ENCODE assay signal across 17 mouse cellular contexts in genomic region chr17:27778671-27779355, GRCm38 (mm10). TPM values are rescaled to one million over a fixed set of nuclear protein-coding genes. Genes with fewer than 3 reads are reported as not detected.
DNase-seq lines count a peak whose midpoint lies in the region; ATAC-seq and TF ChIP-seq lines count a peak whose summit lies in the region.
"Had no signal": no experiment of that assay in that cellular context is flagged by ENCODE, and none has a peak within 500 bp of the region (broad histone marks: within the 10 kb centered on the region; RNA-seq: fewer than 3 reads in every experiment).

No protein-coding gene starts in this region.

- H3K4me3 ChIP-seq in embryonic facial prominence, embryonic 15.5 days (replicated peaks): no peak overlapping the region
- peak overlapping the region in 1 of 2 experiments; percentile 12; a peak in 2 of 4 replicates for H3K4me3 ChIP-seq in liver, embryonic 14.5 days (ENCODE audit: insufficient read depth in 1 of 2, low read depth in 2 of 2, low read length in 2 of 2)
- H3K4me3 ChIP-seq in forebrain, embryonic 12.5 days (replicated peaks): no peak overlapping the region
- H3K4me3 ChIP-seq: hindbrain, embryonic 15.5 days; kidney, embryonic 15.5 days; midbrain, embryonic 13.5 days; neural tube, embryonic 12.5 days had no signal

- no peaks in the 10 kb centered on the region for H3K27me3 ChIP-seq in embryonic facial prominence, embryonic 15.5 days
- no peaks in the 10 kb centered on the region for H3K27me3 ChIP-seq in liver, embryonic 14.5 days (ENCODE audit: control insufficient read depth, insufficient read depth, low read length)
- no peaks in the 10 kb centered on the region for H3K27me3 ChIP-seq in forebrain, embryonic 12.5 days
- H3K27me3 ChIP-seq: hindbrain, embryonic 15.5 days; kidney, embryonic 15.5 days; midbrain, embryonic 13.5 days; neural tube, embryonic 12.5 days; Patski had no signal

- 0 out of 2 replicates have a peak overlapping the region, but pooled peaks have one; percentile 7 for H3K27ac ChIP-seq in embryonic facial prominence, embryonic 15.5 days (replicated peaks)
- peak overlapping the region; percentile 54 for H3K27ac ChIP-seq in liver, embryonic 14.5 days
- no peak overlapping the region for H3K27ac ChIP-seq in forebrain, embryonic 12.5 days
- H3K27ac ChIP-seq: hindbrain, embryonic 15.5 days; kidney, embryonic 15.5 days; midbrain, embryonic 13.5 days; neural tube, embryonic 12.5 days had no signal

- no peak for TF ChIP-seq CTCF in liver, embryonic 14.5 days (IDR thresholded peaks at IDR 0.05; ENCODE audit: low read depth)

- no peaks in the 10 kb centered on the region for H3K9me3 ChIP-seq in embryonic facial prominence, embryonic 15.5 days (replicated peaks)
- no peaks in the 10 kb centered on the region for H3K9me3 ChIP-seq in liver, embryonic 14.5 days (ENCODE audit: control insufficient read depth, low read length)
- no peaks in the 10 kb centered on the region for H3K9me3 ChIP-seq in forebrain, embryonic 12.5 days
- H3K9me3 ChIP-seq: hindbrain, embryonic 15.5 days; kidney, embryonic 15.5 days; midbrain, embryonic 13.5 days; neural tube, embryonic 12.5 days had no signal

- H3K36me3 ChIP-seq in embryonic facial prominence, embryonic 15.5 days: peaks cover 21% of the 10 kb centered on the region
- peaks cover 6% of the 10 kb centered on the region for H3K36me3 ChIP-seq in liver, embryonic 14.5 days (replicated peaks; ENCODE audit: control insufficient read depth, insufficient read depth, low read depth)
- peaks cover 17% of the 10 kb centered on the region for H3K36me3 ChIP-seq in forebrain, embryonic 12.5 days (replicated peaks)

- H3K9ac ChIP-seq in embryonic facial prominence, embryonic 15.5 days: no peak overlapping the region
- peak overlapping the region; percentile 62 for H3K9ac ChIP-seq in liver, embryonic 14.5 days (replicated peaks)
- H3K9ac ChIP-seq in forebrain, embryonic 12.5 days: no peak overlapping the region
- H3K9ac ChIP-seq: hindbrain, embryonic 15.5 days; kidney, embryonic 15.5 days; lung, embryonic 14.5 days; midbrain, embryonic 13.5 days; neural tube, embryonic 12.5 days had no signal

- 90% methylated on average over 9 of the region's 9 CpGs for WGBS in embryonic facial prominence, embryonic 15.5 days
- WGBS in liver, embryonic 14.5 days (ENCODE audit: insufficient replicate concordance): 60% methylated on average over 9 of the region's 9 CpGs
- whole genome bisulfite sequencing in forebrain, embryonic 12.5 days: 98% methylated on average over 9 of the region's 9 CpGs

- DNase-seq in lung, postnatal 36 days: peak; percentile 41
- no peak for DNase-seq in lung, postnatal 25 days (ENCODE audit: low spot score)
- DNase-seq in liver, embryonic 14.5 days (ENCODE audit: low read depth in 3 of 3, low spot score in 3 of 3): peak in 1 of 3 experiments; percentile 35
- peak; percentile 61 to 76 for DNase-seq in spleen, postnatal 4 days (ENCODE audit: low spot score in 2 of 2)
- no peak for DNase-seq in right cerebral cortex, adult 2 months (ENCODE audit: low spot score in 2 of 2)
- DNase-seq in left cerebral cortex, adult 8-10 months (ENCODE audit: low spot score in 2 of 2): no peak
- DNase-seq: adrenal gland, adult 8-10 months; layer of hippocampus, adult 9-11 months; lung, embryonic 14.5 days had no signal

- H3K4me2 ChIP-seq in embryonic facial prominence, embryonic 15.5 days (replicated peaks): no peak overlapping the region
- peak overlapping the region; percentile 42 for H3K4me2 ChIP-seq in liver, embryonic 14.5 days (ENCODE audit: low read depth)
- H3K4me2 ChIP-seq in forebrain, embryonic 12.5 days: no peak overlapping the region
- H3K4me2 ChIP-seq: hindbrain, embryonic 15.5 days; kidney, embryonic 15.5 days; lung, embryonic 14.5 days; midbrain, embryonic 13.5 days; neural tube, embryonic 12.5 days had no signal

- peak; percentile 26; the same call in 1 of the 2 replicates for TF ChIP-seq EP300 in liver, embryonic 14.5 days (IDR thresholded peaks at IDR 0.05; ENCODE audit: low read depth)

- no peaks in the 10 kb centered on the region for H3K4me1 ChIP-seq in embryonic facial prominence, embryonic 15.5 days
- H3K4me1 ChIP-seq in liver, embryonic 14.5 days (replicated peaks; ENCODE audit: control insufficient read depth in 2 of 2, insufficient read depth in 2 of 2, low read length in 1 of 2): peaks cover 39 to 44% of the 10 kb centered on the region in 2 experiments
- H3K4me1 ChIP-seq in forebrain, embryonic 12.5 days: no peaks in the 10 kb centered on the region
- H3K4me1 ChIP-seq: hindbrain, embryonic 15.5 days; midbrain, embryonic 13.5 days; neural tube, embryonic 12.5 days had no signal

- ATAC-seq in embryonic facial prominence, embryonic 15.5 days (ENCODE audit: insufficient number of reproducible peaks, low FRiP score, low TSS enrichment, low read depth): no peak
- peak; percentile 84 for ATAC-seq in liver, embryonic 14.5 days (ENCODE audit: insufficient read depth)
- ATAC-seq in forebrain, embryonic 12.5 days (ENCODE audit: low FRiP score): no peak
- ATAC-seq: midbrain, embryonic 13.5 days; Patski had no signal

RNA-seq across cellular contexts. Expression of gene D17Wsu92e, which starts 41.6 kb away (rescaled TPM):
- 18.2 and 20.6 TPM in 2 replicates for polyA plus RNA-seq in embryonic facial prominence, embryonic 15.5 days (2015; fragmentation: Nextera tagmentation; extraction: Ambion mirVana)
- 20.6 and 24.2 TPM in 2 replicates for polyA plus RNA-seq in liver, embryonic 14.5 days (2012; rRNA removed)
- polyA plus RNA-seq in liver, embryonic 14.5 days (2014; fragmentation: Nextera tagmentation; extraction: Ambion mirVana): 10.7 and 14.1 TPM in 2 replicates
- polyA plus RNA-seq in forebrain, embryonic 12.5 days (2016; fragmentation: Nextera tagmentation; extraction: Ambion mirVana): 11.1 and 11.4 TPM in 2 replicates
- 100 to 1,000 TPM; 203 to 227 (median 213) TPM for total RNA-seq in left cerebral cortex, adult 8-10 months (2022)

RNA-seq across cellular contexts. Expression of gene Spdef, which starts 50.1 kb away (rescaled TPM):
- 0.35 and 0.95 TPM in 2 replicates for polyA plus RNA-seq in embryonic facial prominence, embryonic 15.5 days (2015; fragmentation: Nextera tagmentation; extraction: Ambion mirVana)
- not detected in 2 replicates for polyA plus RNA-seq in liver, embryonic 14.5 days (2012; rRNA removed)
- polyA plus RNA-seq in liver, embryonic 14.5 days (2014; fragmentation: Nextera tagmentation; extraction: Ambion mirVana): not detected in 2 replicates
- polyA plus RNA-seq in forebrain, embryonic 12.5 days (2016; fragmentation: Nextera tagmentation; extraction: Ambion mirVana): 0.37 TPM in 1 of 2 replicates, not detected in the other
- 1 to 10 TPM in 1 of 4 experiments, under 1 TPM in 3; 0.35 to 1.4 (median 0.50) TPM for total RNA-seq in left cerebral cortex, adult 8-10 months (2022)
- total RNA-seq: heart, adult 8-10 months had no signal
- polyA plus RNA-seq: Patski had no signal

RNA-seq across cellular contexts. Expression of gene Snrpc, which starts 59.1 kb away (rescaled TPM):
- 271 and 285 TPM in 2 replicates for polyA plus RNA-seq in embryonic facial prominence, embryonic 15.5 days (2015; fragmentation: Nextera tagmentation; extraction: Ambion mirVana)
- 85.1 and 105 TPM in 2 replicates for polyA plus RNA-seq in liver, embryonic 14.5 days (2012; rRNA removed)
- polyA plus RNA-seq in liver, embryonic 14.5 days (2014; fragmentation: Nextera tagmentation; extraction: Ambion mirVana): 145 and 150 TPM in 2 replicates
- 367 and 371 TPM in 2 replicates for polyA plus RNA-seq in forebrain, embryonic 12.5 days (2016; fragmentation: Nextera tagmentation; extraction: Ambion mirVana)
- 10 to 100 TPM; 41.8 to 48.9 (median 42.4) TPM for total RNA-seq in left cerebral cortex, adult 8-10 months (2022)

Comparison
In these comparisons a context has a peak if more than half of its experiments do, and no peak if none do; other contexts are left out.
1. DNase-seq: peak in lung, postnatal 36 days (single experiment) and spleen, postnatal 4 days (2 of 2); none in lung, postnatal 25 days (single experiment), right cerebral cortex, adult 2 months (0 of 2) and left cerebral cortex, adult 8-10 months (0 of 2).